Mouse (Mus musculus): ENCODE data around the gene Plcl1.

GRCm38 (mm10) chr1:55600496-55600895 is 194.8 kb downstream of the Plcl1 start:
- TF ChIP-seq POLR2A (IDR thresholded peaks at IDR 0.05; ENCODE audit: insufficient read length, low read depth) (no peak), USF1 (IDR thresholded peaks at IDR 0.05; ENCODE audit: low read depth) (no peak), CEBPB (IDR thresholded peaks at IDR 0.05; ENCODE audit: insufficient read depth, poor library complexity, severe bottlenecking) (no peak), TCF3 (IDR thresholded peaks at IDR 0.05; ENCODE audit: insufficient read length, low read depth) (no peak), POLR2AphosphoS2 (IDR thresholded peaks at IDR 0.05; ENCODE audit: insufficient read length, low read depth) (no peak), MYOG (IDR thresholded peaks at IDR 0.05; ENCODE audit: control insufficient read depth in 1 of 3, insufficient read depth in 1 of 3, insufficient read length in 2 of 3, low read depth in 2 of 3) (no peak), MAX (IDR thresholded peaks at IDR 0.05; ENCODE audit: low read depth) (no peak), E2F4 (IDR thresholded peaks at IDR 0.05; ENCODE audit: insufficient read depth) (no peak), SRF (IDR thresholded peaks at IDR 0.05; ENCODE audit: control insufficient read depth, insufficient read length, low read depth) (no peak)
